9 mouse cellular contexts compared by ENCODE assay signal in the genomic region with DNA sequence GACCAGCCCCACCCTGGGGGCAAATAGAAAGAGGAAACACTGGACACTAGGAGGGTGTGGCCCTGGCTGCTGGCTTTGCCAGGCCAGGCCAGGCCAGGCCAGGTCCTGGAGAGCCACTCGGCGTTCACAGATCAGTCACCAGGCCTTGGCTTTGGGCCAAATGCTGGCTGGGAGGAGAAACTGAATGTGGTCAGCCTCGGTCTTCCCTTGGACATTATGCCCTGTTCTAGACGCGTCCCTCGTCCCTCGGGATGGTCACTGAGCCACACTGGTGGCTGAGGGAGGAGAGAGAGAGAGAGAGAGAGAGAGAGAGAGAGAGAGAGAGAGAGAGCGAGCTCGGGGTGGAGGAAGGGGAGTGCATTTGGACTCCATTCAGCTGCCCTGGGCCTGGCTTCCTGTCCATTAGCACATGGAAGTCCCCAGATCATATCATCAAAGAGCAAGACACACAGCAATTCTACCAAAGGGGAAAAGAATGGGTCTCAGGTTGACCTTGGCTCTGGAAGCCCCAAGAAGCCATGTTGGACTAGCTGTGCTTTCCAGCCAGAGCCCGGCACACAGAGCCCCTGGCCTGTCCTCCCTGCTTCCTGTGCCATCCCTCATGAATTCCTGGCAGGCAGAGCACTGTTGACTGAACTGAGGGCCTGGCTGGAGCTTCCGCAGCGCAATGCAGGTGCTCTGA. TPM values are rescaled to one million over a fixed set of nuclear protein-coding genes. Genes with fewer than 3 reads are reported as not detected.
A peak's percentile ranks its signal among the peaks of the same experiment; 100 is the strongest.
DNase-seq lines count a peak whose midpoint lies in the region; ATAC-seq and TF ChIP-seq lines count a peak whose summit lies in the region.
"Had no signal": no experiment of that assay in that cellular context is flagged by ENCODE, and none has a peak within 500 bp of the region (broad histone marks: within the 10 kb centered on the region; RNA-seq: fewer than 3 reads in every experiment).

No protein-coding gene starts in this region.

- H3K9ac ChIP-seq in kidney, embryonic 15.5 days: no peak overlapping the region; the same call in 1 of the 2 replicates
- H3K9ac ChIP-seq: embryonic facial prominence, embryonic 12.5 days had no signal

- H3K27me3 ChIP-seq in kidney, embryonic 15.5 days: no peaks in the 10 kb centered on the region
- no peaks in the 10 kb centered on the region for H3K27me3 ChIP-seq in thymus, adult 2 months (ENCODE audit: control insufficient read depth, insufficient read depth, low read length)
- H3K27me3 ChIP-seq: embryonic facial prominence, embryonic 12.5 days had no signal

- DNase-seq in layer of hippocampus, adult 11-12 months (ENCODE audit: low spot score): peak; percentile 30
- no peak for DNase-seq in layer of hippocampus, adult 8-10 months (ENCODE audit: low spot score in 2 of 2)
- peak; percentile 57 to 63 for DNase-seq in adrenal gland, postnatal 4 days (ENCODE audit: low spot score in 2 of 2)
- DNase-seq in heart, adult 18-20 months: peak; percentile 90 to 91
- DNase-seq in lung, postnatal 36 days: peak; percentile 93
- no peak for DNase-seq in thymus, adult 2 months
- DNase-seq in layer of hippocampus, postnatal 36 days: no peak

- TF ChIP-seq CTCF in thymus, adult 2 months (IDR thresholded peaks at IDR 0.05; ENCODE audit: borderline replicate concordance, control insufficient read depth, extremely low read depth, insufficient read depth, low read length, poor library complexity): no peak

- H3K27ac ChIP-seq in kidney, embryonic 15.5 days: peak overlapping the region; percentile 69
- no peak overlapping the region for H3K27ac ChIP-seq in thymus, adult 2 months (ENCODE audit: control insufficient read depth, insufficient read depth, low read length)
- H3K27ac ChIP-seq: embryonic facial prominence, embryonic 12.5 days had no signal

- TF ChIP-seq POLR2A in thymus, adult 2 months (IDR thresholded peaks at IDR 0.05; ENCODE audit: control insufficient read depth, extremely low read depth, insufficient read depth, low read length, poor library complexity): no peak

- H3K4me1 ChIP-seq in kidney, embryonic 15.5 days: peaks cover 19% of the 10 kb centered on the region
- H3K4me1 ChIP-seq in thymus, adult 2 months (replicated peaks; ENCODE audit: control insufficient read depth, insufficient read depth, low read length): peaks cover 3% of the 10 kb centered on the region
- H3K4me1 ChIP-seq: embryonic facial prominence, embryonic 12.5 days had no signal

- 39% methylated on average over 10 of the region's 12 CpGs for WGBS in kidney, embryonic 15.5 days
- WGBS in thymus, adult 2 months: 83% methylated on average over 12 of the region's 12 CpGs

- ATAC-seq in kidney, embryonic 15.5 days (replicated peaks; ENCODE audit: low FRiP score): peak; percentile 75

- peaks cover 35% of the 10 kb centered on the region for H3K36me3 ChIP-seq in kidney, embryonic 15.5 days
- no peaks in the 10 kb centered on the region for H3K36me3 ChIP-seq in thymus, adult 2 months (ENCODE audit: control insufficient read depth, insufficient read depth, low read length)
- H3K36me3 ChIP-seq: embryonic facial prominence, embryonic 12.5 days had no signal

- no peak overlapping the region for H3K4me3 ChIP-seq in kidney, embryonic 15.5 days (replicated peaks)
- no peak overlapping the region for H3K4me3 ChIP-seq in thymus, adult 2 months (ENCODE audit: control insufficient read depth, insufficient read depth, low read length)
- H3K4me3 ChIP-seq: embryonic facial prominence, embryonic 12.5 days had no signal

- H3K4me2 ChIP-seq in kidney, embryonic 15.5 days: no peak overlapping the region
- H3K4me2 ChIP-seq: embryonic facial prominence, embryonic 12.5 days had no signal

- H3K9me3 ChIP-seq in kidney, embryonic 15.5 days (replicated peaks): no peaks in the 10 kb centered on the region
- H3K9me3 ChIP-seq: embryonic facial prominence, embryonic 12.5 days had no signal

RNA-seq across cellular contexts. Expression of gene Tgm2, which starts 24.4 kb away (rescaled TPM):
- total RNA-seq in layer of hippocampus, adult 8-10 months (2022): 10 to 100 TPM in 3 of 4 experiments, 1 to 10 TPM in 1; 9.1 to 14.2 (median 12.7) TPM
- 10 to 100 TPM; 58.1 to 65.3 TPM for total RNA-seq in adrenal gland, postnatal 4 days (2021)
- 100 to 1,000 TPM; 247 to 266 TPM for total RNA-seq in heart, adult 18-20 months (2021)
- 30.4 and 39.7 TPM in 2 replicates for polyA plus RNA-seq in kidney, embryonic 15.5 days (2015; fragmentation: Nextera tagmentation; extraction: Ambion mirVana)
- 32.8 and 37.6 TPM in 2 replicates for polyA plus RNA-seq in thymus, adult 2 months (2012; rRNA removed)
- 10 to 100 TPM in 1 of 2 experiments, 1 to 10 TPM in 1; 7.9 to 12.7 TPM for total RNA-seq in layer of hippocampus, postnatal 36 days (2021)

Comparison
In these comparisons a context has a peak if more than half of its experiments do, and no peak if none do; other contexts are left out.
1. DNase-seq: peak in layer of hippocampus, adult 11-12 months (single experiment), adrenal gland, postnatal 4 days (2 of 2), heart, adult 18-20 months (2 of 2) and lung, postnatal 36 days (single experiment); none in layer of hippocampus, adult 8-10 months (0 of 2), thymus, adult 2 months (single experiment) and layer of hippocampus, postnatal 36 days (0 of 2).